Mouse (Mus musculus) lung, postnatal 14 days (tissue): ENCODE measurements around the gene Xkr7.

Source experiments
- DNase-seq: peaks from one replicate; pipeline ENCODE4 v3.0.0; 2021

Gene Xkr7

GRCm38 (mm10) chr2:153033545-153034230 lies 2.0 kb downstream of the Xkr7 start:
- DNase-seq, result no peak

GRCm38 (mm10) chr2:153036690-153037089 lies 5.0 kb downstream of the Xkr7 start:
- no peak for DNase-seq

- DNase-seq, result no peak
Measured at GRCm38 (mm10) chr2:153043886-153044285, 12.2 kb downstream of the Xkr7 start.

- no peak for DNase-seq
Measured at GRCm38 (mm10) chr2:153045884-153046299, 14.2 kb downstream of the Xkr7 start.

- peak; percentile 76 for DNase-seq
Measured at GRCm38 (mm10) chr2:153047828-153048465, 16.3 kb downstream of the Xkr7 start.

- DNase-seq, result no peak
Measured at GRCm38 (mm10) chr2:153049288-153049996, 17.8 kb downstream of the Xkr7 start.

- DNase-seq, result no peak
Measured at GRCm38 (mm10) chr2:153049997-153050358, 18.3 kb downstream of the Xkr7 start.

GRCm38 (mm10) chr2:153051095-153051494 lies 19.4 kb downstream of the Xkr7 start:
- DNase-seq, result no peak

GRCm38 (mm10) chr2:153051537-153051936 lies 19.9 kb downstream of the Xkr7 start:
- no peak for DNase-seq

- DNase-seq, result peak; percentile 27
Measured at GRCm38 (mm10) chr2:153052700-153053351, 21.2 kb downstream of the Xkr7 start.

GRCm38 (mm10) chr2:153053896-153054295 lies 22.2 kb downstream of the Xkr7 start:
- DNase-seq, result no peak

GRCm38 (mm10) chr2:153055270-153055920 lies 23.7 kb downstream of the Xkr7 start:
- DNase-seq, result no peak

GRCm38 (mm10) chr2:153058365-153058764 lies 26.7 kb downstream of the Xkr7 start:
- no peak for DNase-seq

GRCm38 (mm10) chr2:153060216-153060615 lies 28.6 kb downstream of the Xkr7 start:
- no peak for DNase-seq

- DNase-seq, result no peak
Measured at GRCm38 (mm10) chr2:153063394-153063793, 31.7 kb downstream of the Xkr7 start.

- no peak for DNase-seq
Measured at GRCm38 (mm10) chr2:153064190-153064970, 32.7 kb downstream of the Xkr7 start.

GRCm38 (mm10) chr2:153065747-153066508 lies 34.3 kb downstream of the Xkr7 start, which contains the start of gene Ccm2l:
Ccm2l (plus strand) TSS chr2:153065955.
- DNase-seq, result peak; percentile 65

GRCm38 (mm10) chr2:153066991-153067390 lies 35.3 kb downstream of the Xkr7 start:
- no peak for DNase-seq

GRCm38 (mm10) chr2:153070762-153071490 lies 39.3 kb downstream of the Xkr7 start:
- DNase-seq, result peak; percentile 58

- DNase-seq, result no peak
Measured at GRCm38 (mm10) chr2:153071491-153072184, 40.0 kb downstream of the Xkr7 start.
